Mouse (Mus musculus): ENCODE measurements around the gene Dynlrb2.

Dynlrb2 gene

GRCm38 (mm10) chr8:116504477-116505120 lies at the start of gene Dynlrb2:
Dynlrb2 (plus strand) TSS chr8:116504974.
- peak; percentile 97 for DNase-seq (ENCODE audit: low spot score in 2 of 2)

- no peak for DNase-seq (ENCODE audit: low spot score in 2 of 2)
Measured at GRCm38 (mm10) chr8:116458569-116458968, 46.2 kb upstream of the Dynlrb2 start.

GRCm38 (mm10) chr8:116461472-116461871 lies 43.3 kb upstream of the Dynlrb2 start:
- no peak for DNase-seq (ENCODE audit: low spot score in 2 of 2)

GRCm38 (mm10) chr8:116466586-116466985 lies 38.2 kb upstream of the Dynlrb2 start:
- DNase-seq (ENCODE audit: low spot score in 2 of 2): no peak

GRCm38 (mm10) chr8:116467027-116467426 lies 37.7 kb upstream of the Dynlrb2 start:
- DNase-seq (ENCODE audit: low spot score in 2 of 2): no peak

- no peak for DNase-seq (ENCODE audit: low spot score in 2 of 2)
Measured at GRCm38 (mm10) chr8:116477941-116478340, 26.8 kb upstream of the Dynlrb2 start.

GRCm38 (mm10) chr8:116478681-116479080 lies 26.1 kb upstream of the Dynlrb2 start:
- no peak for DNase-seq (ENCODE audit: low spot score in 2 of 2)

GRCm38 (mm10) chr8:116480894-116481293 lies 23.9 kb upstream of the Dynlrb2 start:
- DNase-seq (ENCODE audit: low spot score in 2 of 2): peak; percentile 51 to 65

- no peak for DNase-seq (ENCODE audit: low spot score in 2 of 2)
Measured at GRCm38 (mm10) chr8:116482738-116483137, 22.0 kb upstream of the Dynlrb2 start.

- peak; percentile 26 to 27 for DNase-seq (ENCODE audit: low spot score in 2 of 2)
Measured at GRCm38 (mm10) chr8:116484087-116484486, 20.7 kb upstream of the Dynlrb2 start.

GRCm38 (mm10) chr8:116488546-116488945 lies 16.2 kb upstream of the Dynlrb2 start:
- DNase-seq (ENCODE audit: low spot score in 2 of 2): no peak

- no peak for DNase-seq (ENCODE audit: low spot score in 2 of 2)
Measured at GRCm38 (mm10) chr8:116500057-116500809, 4.5 kb upstream of the Dynlrb2 start.

- DNase-seq (ENCODE audit: low spot score in 2 of 2): no peak
Measured at GRCm38 (mm10) chr8:116508721-116509120, 3.9 kb downstream of the Dynlrb2 start.

- DNase-seq (ENCODE audit: low spot score in 2 of 2): no peak
Measured at GRCm38 (mm10) chr8:116509247-116509646, 4.5 kb downstream of the Dynlrb2 start.

GRCm38 (mm10) chr8:116519676-116520075 lies 14.9 kb downstream of the Dynlrb2 start:
- DNase-seq (ENCODE audit: low spot score in 2 of 2): no peak

GRCm38 (mm10) chr8:116521208-116521607 lies 16.4 kb downstream of the Dynlrb2 start:
- DNase-seq (ENCODE audit: low spot score in 2 of 2): no peak

GRCm38 (mm10) chr8:116521641-116522040 lies 16.9 kb downstream of the Dynlrb2 start:
- DNase-seq (ENCODE audit: low spot score in 2 of 2): no peak

GRCm38 (mm10) chr8:116522104-116522767 lies 17.5 kb downstream of the Dynlrb2 start:
- DNase-seq (ENCODE audit: low spot score in 2 of 2): no peak

GRCm38 (mm10) chr8:116524915-116525314 lies 20.1 kb downstream of the Dynlrb2 start:
- no peak for DNase-seq (ENCODE audit: low spot score in 2 of 2)

GRCm38 (mm10) chr8:116528736-116529135 lies 24.0 kb downstream of the Dynlrb2 start:
- DNase-seq (ENCODE audit: low spot score in 2 of 2): no peak

GRCm38 (mm10) chr8:116533081-116533480 lies 28.3 kb downstream of the Dynlrb2 start:
- DNase-seq (ENCODE audit: low spot score in 2 of 2): no peak

- no peak for DNase-seq (ENCODE audit: low spot score in 2 of 2)
Measured at GRCm38 (mm10) chr8:116536786-116537185, 32.0 kb downstream of the Dynlrb2 start.

- DNase-seq (ENCODE audit: low spot score in 2 of 2): no peak
Measured at GRCm38 (mm10) chr8:116538763-116539162, 34.0 kb downstream of the Dynlrb2 start.

All from right cerebral cortex, postnatal 10 days (tissue).